8 mouse cellular contexts compared by ENCODE assay signal in the genomic region with DNA sequence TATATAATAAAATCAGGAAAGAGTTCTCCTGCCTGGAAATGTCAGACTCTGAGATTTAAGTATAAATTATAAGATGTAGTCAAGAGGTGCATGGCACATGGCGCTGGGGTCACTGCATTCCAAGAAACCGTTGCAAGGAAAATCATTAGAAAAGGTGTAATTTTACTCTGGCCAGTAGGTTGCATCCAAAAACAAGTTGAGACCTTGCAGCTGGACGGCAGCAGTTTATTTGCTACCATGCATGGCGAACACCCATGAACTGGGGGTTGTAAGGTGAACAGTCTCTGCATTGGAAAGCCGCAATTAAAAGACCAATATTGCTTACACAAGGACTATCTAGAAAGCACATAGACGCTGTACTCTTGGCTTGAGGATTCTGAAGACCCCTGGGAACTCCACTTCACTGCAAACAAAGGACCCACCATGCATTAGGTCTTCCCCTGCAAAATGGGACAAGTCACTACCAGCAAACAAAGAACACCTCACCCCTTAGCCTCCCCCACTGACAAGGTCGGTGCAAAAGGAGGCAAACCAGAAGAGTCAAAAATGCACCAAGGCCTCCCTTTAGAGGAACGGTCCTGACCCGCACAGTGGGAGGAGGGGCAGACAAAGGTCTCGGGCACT. TPM values are rescaled to one million over a fixed set of nuclear protein-coding genes. Genes with fewer than 3 reads are reported as not detected.
DNase-seq lines count a peak whose midpoint lies in the region; ATAC-seq lines count a peak whose summit lies in the region.

No protein-coding gene starts in this region.

- H3K9me3 ChIP-seq in forebrain, embryonic 11.5 days (ENCODE audit: control insufficient read depth, low read length): no peaks in the 10 kb centered on the region
- H3K9me3 ChIP-seq in liver, embryonic 13.5 days (replicated peaks): no peaks in the 10 kb centered on the region

- peak overlapping the region; percentile 92 for H3K27ac ChIP-seq in forebrain, embryonic 11.5 days (ENCODE audit: low read depth, low read length)
- H3K27ac ChIP-seq in liver, embryonic 13.5 days: peak overlapping the region; percentile 91

- peak overlapping the region; percentile 96 for H3K9ac ChIP-seq in forebrain, embryonic 11.5 days (ENCODE audit: low read length)
- H3K9ac ChIP-seq in liver, embryonic 13.5 days: peak overlapping the region; percentile 91

- DNase-seq in embryo, embryonic 11 days: peak; percentile 49
- no peak for DNase-seq in embryo, embryonic 9.5 days (ENCODE audit: extremely low spot score)
- peak; percentile 49 for DNase-seq in 3T3-L1 (ENCODE audit: low read depth, low spot score)
- peak; percentile 60 for DNase-seq in forebrain, embryonic 11.5 days (ENCODE audit: low spot score)
- DNase-seq in liver, embryonic 13.5 days: no peak
- DNase-seq in retina, embryonic 14.5 days (ENCODE audit: low spot score): no peak
- DNase-seq in thymus, postnatal 36 days: no peak
- DNase-seq in frontal cortex, postnatal 25 days (ENCODE audit: low spot score in 2 of 2): no peak

- peak overlapping the region; percentile 75 for H3K4me2 ChIP-seq in forebrain, embryonic 11.5 days (ENCODE audit: low read depth, low read length, severe bottlenecking)
- peak overlapping the region; percentile 83 for H3K4me2 ChIP-seq in liver, embryonic 13.5 days

- 11% methylated on average over 10 of the region's 10 CpGs for WGBS in forebrain, embryonic 11.5 days
- 17% methylated on average over 10 of the region's 10 CpGs for WGBS in liver, embryonic 13.5 days (ENCODE audit: insufficient replicate concordance)

- no peak; the same call in 1 of the 2 replicates for ATAC-seq in forebrain, embryonic 11.5 days (replicated peaks; ENCODE audit: low FRiP score)
- no peak for ATAC-seq in liver, embryonic 13.5 days (ENCODE audit: low read depth)

- H3K4me1 ChIP-seq in forebrain, embryonic 11.5 days (replicated peaks; ENCODE audit: control insufficient read depth, insufficient read depth, low read length): peaks cover 6% of the 10 kb centered on the region; the same call in 1 of the 2 replicates
- H3K4me1 ChIP-seq in liver, embryonic 13.5 days (replicated peaks): peaks cover 27% of the 10 kb centered on the region

- no peaks in the 10 kb centered on the region for H3K27me3 ChIP-seq in forebrain, embryonic 11.5 days (ENCODE audit: control insufficient read depth, insufficient read depth, low read length)
- no peaks in the 10 kb centered on the region for H3K27me3 ChIP-seq in liver, embryonic 13.5 days

- peaks cover 3% of the 10 kb centered on the region; the same call in 1 of the 2 replicates for H3K36me3 ChIP-seq in forebrain, embryonic 11.5 days (ENCODE audit: control insufficient read depth, insufficient read depth, low read length)
- H3K36me3 ChIP-seq in liver, embryonic 13.5 days: peaks cover 18% of the 10 kb centered on the region

- H3K4me3 ChIP-seq in forebrain, embryonic 11.5 days (ENCODE audit: low read depth, low read length): peak overlapping the region; percentile 87
- peak overlapping the region; percentile 83 for H3K4me3 ChIP-seq in liver, embryonic 13.5 days (replicated peaks)

RNA-seq across cellular contexts. Expression of a gene that starts 1.0 kb away (rescaled TPM):
- 181 and 190 TPM in 2 replicates for polyA plus RNA-seq in forebrain, embryonic 11.5 days (2014; fragmentation: Nextera tagmentation; extraction: Ambion mirVana)
- polyA plus RNA-seq in liver, embryonic 13.5 days (2015; fragmentation: Nextera tagmentation; extraction: Ambion mirVana): 43.4 and 54.5 TPM in 2 replicates

RNA-seq across cellular contexts. Expression of a gene that starts 1.2 kb away (rescaled TPM):
- polyA plus RNA-seq in forebrain, embryonic 11.5 days (2014; fragmentation: Nextera tagmentation; extraction: Ambion mirVana): 186 and 198 TPM in 2 replicates
- 40.3 and 49.1 TPM in 2 replicates for polyA plus RNA-seq in liver, embryonic 13.5 days (2015; fragmentation: Nextera tagmentation; extraction: Ambion mirVana)

Comparison
In these comparisons a context has a peak if more than half of its experiments do, and no peak if none do; other contexts are left out.
1. DNase-seq: peak in embryo, embryonic 11 days (single experiment), 3T3-L1 (single experiment) and forebrain, embryonic 11.5 days (single experiment); none in embryo, embryonic 9.5 days (single experiment), liver, embryonic 13.5 days (single experiment), retina, embryonic 14.5 days (single experiment), thymus, postnatal 36 days (0 of 2) and frontal cortex, postnatal 25 days (0 of 2).